In the genomic region with DNA sequence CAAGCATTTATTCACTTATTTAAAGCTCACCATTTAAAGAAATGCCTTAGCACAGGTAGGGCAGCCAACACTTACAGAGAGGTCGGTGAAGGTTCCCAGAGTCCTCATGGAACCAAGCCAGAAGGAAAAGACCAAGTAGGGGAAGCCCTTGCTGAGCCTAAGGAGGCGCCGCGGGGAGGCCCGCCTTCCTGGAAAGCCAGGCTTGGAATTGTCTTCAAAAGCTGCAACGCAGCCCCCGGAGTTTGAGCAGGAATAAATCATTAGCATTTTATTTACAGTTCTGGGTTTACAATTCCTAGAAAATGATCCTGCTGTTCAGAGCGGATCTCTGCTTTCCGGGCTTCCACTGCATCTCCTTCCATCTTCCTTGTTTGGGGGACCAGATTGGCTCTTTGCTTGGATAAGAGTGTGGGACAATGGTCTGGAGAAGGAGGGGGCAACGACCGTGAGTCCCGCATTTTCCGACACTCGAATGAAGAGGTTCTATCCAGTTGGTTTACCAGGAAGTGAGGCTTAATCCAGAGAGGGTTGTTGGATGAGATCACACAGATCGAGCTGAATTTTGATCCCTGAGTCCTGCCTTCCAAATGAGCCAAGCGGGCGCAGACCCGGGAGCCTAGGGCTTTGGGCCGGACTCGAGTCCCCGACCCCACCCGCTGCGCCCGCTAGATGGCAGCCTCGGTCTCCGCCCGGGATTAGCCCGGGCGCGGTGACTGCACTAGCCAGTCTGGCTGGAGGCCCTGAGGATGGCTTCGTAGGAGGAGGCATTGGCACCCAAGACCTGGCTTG, we compare ENCODE assay signal across 8 mouse cellular contexts. TPM values are rescaled to one million over a fixed set of nuclear protein-coding genes. Genes with fewer than 3 reads are reported as not detected.
A peak's percentile ranks its signal among the peaks of the same experiment; 100 is the strongest.
DNase-seq lines count a peak whose midpoint lies in the region; ATAC-seq lines count a peak whose summit lies in the region.

No protein-coding gene starts in this region.

- ATAC-seq in intestine, embryonic 15.5 days = peak; percentile 84

- DNase-seq in adrenal gland, postnatal 14 days = peak; percentile 91
- peak; percentile 91 for DNase-seq in embryonic facial prominence, embryonic 10.5 days (ENCODE audit: low spot score)
- peak; percentile 67 to 78 for DNase-seq in gastrocnemius, postnatal 4 days (ENCODE audit: low spot score in 2 of 2)
- peak; percentile 60 to 69 for DNase-seq in left cerebral cortex, postnatal 25 days (ENCODE audit: low spot score in 2 of 2)
- peak; percentile 82 for DNase-seq in mesoderm, embryonic 11.5 days (ENCODE audit: low read depth, low spot score)
- DNase-seq in right cerebral cortex, postnatal 36 days (ENCODE audit: low spot score in 2 of 2) = peak; percentile 30 to 44
- DNase-seq in yolk sac, embryonic 10.5 days (ENCODE audit: low spot score) = peak; percentile 67

- WGBS in embryonic facial prominence, embryonic 10.5 days = 9% methylated on average over 31 of the region's 31 CpGs
- 5% methylated on average over 31 of the region's 31 CpGs for WGBS in intestine, embryonic 15.5 days

- intact Hi-C loops in left cerebral cortex, postnatal 25 days (cut with DNase I) = loop anchor here (2.0 to 10.0 kb wide), 2 partner anchors 186 to 438 kb away; no protein-coding TSS in a partner anchor

- H3K4me2 ChIP-seq in intestine, embryonic 15.5 days (replicated peaks) = peak overlapping the region; percentile 54

- peak overlapping the region; percentile 45 for H3K4me3 ChIP-seq in embryonic facial prominence, embryonic 10.5 days
- H3K4me3 ChIP-seq in intestine, embryonic 15.5 days (replicated peaks) = 0 out of 2 replicates have a peak overlapping the region, but pooled peaks have one; percentile 12

- peaks cover 68% of the 10 kb centered on the region for H3K27me3 ChIP-seq in embryonic facial prominence, embryonic 10.5 days (replicated peaks; ENCODE audit: low read depth, poor library complexity, severe bottlenecking)
- peaks cover 3% of the 10 kb centered on the region; the same call in 1 of the 2 replicates for H3K27me3 ChIP-seq in intestine, embryonic 15.5 days (replicated peaks)

- H3K9ac ChIP-seq in intestine, embryonic 15.5 days = no peak overlapping the region

- H3K9me3 ChIP-seq in embryonic facial prominence, embryonic 10.5 days = no peaks in the 10 kb centered on the region
- H3K9me3 ChIP-seq in intestine, embryonic 15.5 days = no peaks in the 10 kb centered on the region

- no peak overlapping the region for H3K27ac ChIP-seq in embryonic facial prominence, embryonic 10.5 days (replicated peaks)
- no peak overlapping the region for H3K27ac ChIP-seq in intestine, embryonic 15.5 days

- H3K36me3 ChIP-seq in embryonic facial prominence, embryonic 10.5 days (replicated peaks) = no peaks in the 10 kb centered on the region
- no peaks in the 10 kb centered on the region for H3K36me3 ChIP-seq in intestine, embryonic 15.5 days

- peaks cover 21% of the 10 kb centered on the region for H3K4me1 ChIP-seq in embryonic facial prominence, embryonic 10.5 days
- peaks cover 15% of the 10 kb centered on the region for H3K4me1 ChIP-seq in intestine, embryonic 15.5 days (replicated peaks)

RNA-seq across cellular contexts. Expression of a gene that starts 39.1 kb away (rescaled TPM):
- not detected in 2 replicates for total RNA-seq in adrenal gland, postnatal 14 days (2021)
- not detected in 2 replicates for polyA plus RNA-seq in embryonic facial prominence, embryonic 10.5 days (2016; fragmentation: Nextera tagmentation; extraction: Ambion mirVana)
- total RNA-seq in gastrocnemius, postnatal 4 days (2021) = not detected
- polyA plus RNA-seq in intestine, embryonic 15.5 days (2015; fragmentation: Nextera tagmentation; extraction: Ambion mirVana) = not detected in 2 replicates
- total RNA-seq in left cerebral cortex, postnatal 25 days (2021) = not detected

RNA-seq across cellular contexts. Expression of a gene that starts 39.7 kb away (rescaled TPM):
- 80.1 and 83.2 TPM in 2 replicates for total RNA-seq in adrenal gland, postnatal 14 days (2021)
- polyA plus RNA-seq in embryonic facial prominence, embryonic 10.5 days (2016; fragmentation: Nextera tagmentation; extraction: Ambion mirVana) = 34.1 and 37.9 TPM in 2 replicates
- 10 to 100 TPM; 43.0 to 44.3 TPM for total RNA-seq in gastrocnemius, postnatal 4 days (2021)
- 56.3 and 57.4 TPM in 2 replicates for polyA plus RNA-seq in intestine, embryonic 15.5 days (2015; fragmentation: Nextera tagmentation; extraction: Ambion mirVana)
- 10 to 100 TPM; 58.4 to 63.8 TPM for total RNA-seq in left cerebral cortex, postnatal 25 days (2021)

RNA-seq across cellular contexts. Expression of a gene that starts 52.3 kb away (rescaled TPM):
- total RNA-seq in adrenal gland, postnatal 14 days (2021) = 44.8 and 45.6 TPM in 2 replicates
- polyA plus RNA-seq in embryonic facial prominence, embryonic 10.5 days (2016; fragmentation: Nextera tagmentation; extraction: Ambion mirVana) = 72.3 and 72.6 TPM in 2 replicates
- total RNA-seq in gastrocnemius, postnatal 4 days (2021) = 10 to 100 TPM; 27.8 to 30.2 TPM
- polyA plus RNA-seq in intestine, embryonic 15.5 days (2015; fragmentation: Nextera tagmentation; extraction: Ambion mirVana) = 101 and 110 TPM in 2 replicates
- total RNA-seq in left cerebral cortex, postnatal 25 days (2021) = 10 to 100 TPM; 11.2 to 13.3 TPM

Comparison
In these comparisons a context has a peak if more than half of its experiments do, and no peak if none do; other contexts are left out.
1. DNase-seq: peak in every context shown above with its lines; median percentile 91 in adrenal gland, postnatal 14 days; 91 in embryonic facial prominence, embryonic 10.5 days; 82 in mesoderm, embryonic 11.5 days; 72 in gastrocnemius, postnatal 4 days; 67 in yolk sac, embryonic 10.5 days; 64 in left cerebral cortex, postnatal 25 days; 37 in right cerebral cortex, postnatal 36 days.